ENCODE assay signal across 9 mouse cellular contexts in genomic region chr3:103421275-103421621, GRCm38 (mm10).
A peak's percentile ranks its signal among the peaks of the same experiment; 100 is the strongest.
DNase-seq lines count a peak whose midpoint lies in the region; ATAC-seq and TF ChIP-seq lines count a peak whose summit lies in the region.
"Had no signal": no experiment of that assay in that cellular context is flagged by ENCODE, and none has a peak within 500 bp of the region (broad histone marks: within the 10 kb centered on the region; RNA-seq: fewer than 3 reads in every experiment).

No protein-coding gene starts in this region.

- H3K27ac ChIP-seq in lung, embryonic 14.5 days (ENCODE audit: low read depth), result peak overlapping the region; percentile 77
- peak overlapping the region; percentile 84 for H3K27ac ChIP-seq in hindbrain, embryonic 10.5 days
- H3K27ac ChIP-seq in midbrain, embryonic 12.5 days (replicated peaks), result peak overlapping the region; percentile 74
- H3K27ac ChIP-seq in forebrain, embryonic 12.5 days, result no peak overlapping the region

- no peak overlapping the region for H3K4me3 ChIP-seq in lung, embryonic 14.5 days (ENCODE audit: low read depth, low read length)
- no peak overlapping the region for H3K4me3 ChIP-seq in hindbrain, embryonic 10.5 days
- H3K4me3 ChIP-seq in midbrain, embryonic 12.5 days, result no peak overlapping the region
- H3K4me3 ChIP-seq in forebrain, embryonic 12.5 days (replicated peaks), result no peak overlapping the region

- no peak for ATAC-seq in lung, embryonic 14.5 days (ENCODE audit: insufficient read depth)
- no peak for ATAC-seq in midbrain, embryonic 12.5 days (ENCODE audit: low FRiP score, low read depth)
- no peak for ATAC-seq in forebrain, embryonic 12.5 days (ENCODE audit: low FRiP score)

- WGBS in lung, embryonic 14.5 days, result 45% methylated on average over 9 of the region's 9 CpGs
- WGBS in hindbrain, embryonic 10.5 days, result 27% methylated on average over 9 of the region's 9 CpGs
- WGBS in midbrain, embryonic 12.5 days, result 42% methylated on average over 9 of the region's 9 CpGs
- 63% methylated on average over 9 of the region's 9 CpGs for WGBS in forebrain, embryonic 12.5 days

- no peak overlapping the region for H3K4me2 ChIP-seq in lung, embryonic 14.5 days
- no peak overlapping the region for H3K4me2 ChIP-seq in midbrain, embryonic 12.5 days (replicated peaks)
- no peak overlapping the region for H3K4me2 ChIP-seq in forebrain, embryonic 12.5 days

- peaks cover 6% of the 10 kb centered on the region; the same call in 1 of the 2 replicates for H3K4me1 ChIP-seq in lung, embryonic 14.5 days (ENCODE audit: insufficient read depth)
- peaks cover 32% of the 10 kb centered on the region for H3K4me1 ChIP-seq in hindbrain, embryonic 10.5 days (replicated peaks)
- H3K4me1 ChIP-seq in midbrain, embryonic 12.5 days, result peaks cover 27% of the 10 kb centered on the region
- peaks cover 26% of the 10 kb centered on the region for H3K4me1 ChIP-seq in forebrain, embryonic 12.5 days

- no peak overlapping the region for H3K9ac ChIP-seq in lung, embryonic 14.5 days
- no peak overlapping the region for H3K9ac ChIP-seq in midbrain, embryonic 12.5 days (replicated peaks)
- no peak overlapping the region for H3K9ac ChIP-seq in forebrain, embryonic 12.5 days

- no peaks in the 10 kb centered on the region for H3K36me3 ChIP-seq in lung, embryonic 14.5 days (ENCODE audit: insufficient read depth)
- H3K36me3 ChIP-seq in hindbrain, embryonic 10.5 days, result no peaks in the 10 kb centered on the region
- H3K36me3 ChIP-seq in midbrain, embryonic 12.5 days, result no peaks in the 10 kb centered on the region
- H3K36me3 ChIP-seq in forebrain, embryonic 12.5 days (replicated peaks), result no peaks in the 10 kb centered on the region

- peak; percentile 58 for DNase-seq in lung, embryonic 14.5 days
- no peak for DNase-seq in lung, adult 18-20 months
- peak; percentile 51 for DNase-seq in hindbrain, embryonic 10.5 days (ENCODE audit: low spot score)
- peak; percentile 46 for DNase-seq in kidney, adult 9 months
- DNase-seq in MN1 (ENCODE audit: low spot score), result no peak
- DNase-seq in ovary, postnatal 10 days (ENCODE audit: low spot score), result no peak
- DNase-seq: thymus, postnatal 14 days had no signal

- H3K9me3 ChIP-seq in lung, embryonic 14.5 days (ENCODE audit: low read depth, low read length), result no peaks in the 10 kb centered on the region
- no peaks in the 10 kb centered on the region for H3K9me3 ChIP-seq in hindbrain, embryonic 10.5 days
- H3K9me3 ChIP-seq in midbrain, embryonic 12.5 days, result no peaks in the 10 kb centered on the region
- no peaks in the 10 kb centered on the region for H3K9me3 ChIP-seq in forebrain, embryonic 12.5 days

- no peaks in the 10 kb centered on the region for H3K27me3 ChIP-seq in lung, embryonic 14.5 days (ENCODE audit: insufficient read depth, low read length)
- no peaks in the 10 kb centered on the region for H3K27me3 ChIP-seq in hindbrain, embryonic 10.5 days (ENCODE audit: insufficient read depth, poor library complexity, severe bottlenecking)
- H3K27me3 ChIP-seq in midbrain, embryonic 12.5 days, result no peaks in the 10 kb centered on the region
- 0 out of 2 replicates have a peak, but pooled peaks cover 6% of the 10 kb centered on the region for H3K27me3 ChIP-seq in forebrain, embryonic 12.5 days

- no peak for TF ChIP-seq CTCF in lung, embryonic 14.5 days (IDR thresholded peaks at IDR 0.05; ENCODE audit: low read depth)

Comparison
In these comparisons a context has a peak if more than half of its experiments do, and no peak if none do; other contexts are left out.
1. DNase-seq: peak in lung, embryonic 14.5 days (single experiment), hindbrain, embryonic 10.5 days (single experiment) and kidney, adult 9 months (single experiment); none in lung, adult 18-20 months (0 of 2), MN1 (single experiment) and ovary, postnatal 10 days (single experiment).